Mouse (Mus musculus): Measurements from ENCODE around the gene Ugt1a1. TPM values are rescaled to one million over a fixed set of nuclear protein-coding genes. Genes with fewer than 3 reads are reported as not detected.
"Not testable (repeated sequence)": the region's sequence is repeated elsewhere in the genome, so short reads cannot be mapped to it uniquely, and the experiment has no call there.

Gene Ugt1a1
- polyA plus RNA-seq (2012; rRNA removed): not detected in 2 replicates

DNA sequence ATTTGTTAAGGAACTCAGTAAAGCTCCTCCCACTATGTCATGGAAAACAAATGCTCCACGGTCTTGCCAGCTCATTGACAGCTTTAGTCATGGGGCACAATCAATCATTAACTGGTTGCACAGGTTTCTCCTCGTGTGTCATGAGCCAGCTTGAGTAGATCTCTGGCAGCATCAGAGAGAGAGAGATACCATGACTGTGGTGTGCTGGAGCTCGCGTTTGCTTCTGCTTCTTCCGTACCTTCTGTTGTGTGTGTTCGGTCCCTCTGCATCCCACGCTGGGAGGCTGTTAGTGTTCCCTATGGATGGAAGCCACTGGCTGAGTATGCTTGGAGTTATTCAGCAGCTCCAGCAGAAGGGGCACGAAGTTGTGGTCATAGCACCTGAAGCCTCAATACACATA lies at the start of gene Ugt1a1:
Ugt1a1 (plus strand) TSS at position 148 of the 400 bp plus-strand sequence.
- no peak for DNase-seq
- no peak for TF ChIP-seq CTCF (IDR thresholded peaks at IDR 0.05; ENCODE audit: borderline replicate concordance, insufficient read depth, low read depth, low read length)
- TF ChIP-seq POLR2A (IDR thresholded peaks at IDR 0.05; ENCODE audit: borderline replicate concordance, insufficient read depth, low read length): no peak
- no peak within 1 kb of the TSS for H3K27ac ChIP-seq (ENCODE audit: insufficient read depth, low read length)
- H3K4me1 ChIP-seq (ENCODE audit: control insufficient read depth, insufficient read depth, low read length): no peaks in the 10 kb centered on the region
- 66% methylated on average over 8 of the region's 8 CpGs for WGBS
- H3K4me3 ChIP-seq (replicated peaks; ENCODE audit: insufficient read depth, low read depth, low read length): no peak within 1 kb of the TSS
- H3K27me3 ChIP-seq (ENCODE audit: control insufficient read depth, insufficient read depth, low read length): no peaks in the 10 kb centered on the region; the same call in 1 of the 2 replicates

DNA sequence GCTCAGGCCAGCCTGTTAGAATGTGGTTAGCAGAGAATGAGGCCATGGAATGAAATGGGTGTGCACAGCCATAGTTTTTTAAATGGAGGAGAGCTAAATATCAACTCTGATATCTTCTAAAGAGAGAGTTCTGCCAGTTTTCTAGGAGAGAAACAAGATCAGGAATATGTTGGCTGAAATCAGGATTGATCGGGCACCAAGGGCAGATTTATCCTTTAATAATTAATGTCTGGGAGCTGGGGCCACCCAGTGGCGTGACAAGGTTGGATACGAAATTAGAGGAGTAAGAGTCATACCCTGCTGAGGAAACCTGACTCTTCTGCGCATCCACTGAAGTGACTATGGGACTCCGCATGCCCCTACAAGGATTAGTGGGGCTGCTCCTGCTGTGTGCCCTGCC lies 46.0 kb upstream of the Ugt1a1 start, which contains the start of gene Ugt1a5:
Ugt1a5 (plus strand) TSS at position 302 of the 400 bp plus-strand sequence.
- no peak for DNase-seq
- Histone ChIP-seq H3K27me3 (ENCODE audit: control insufficient read depth, insufficient read depth, low read length) (no peaks in the 10 kb centered on the region; the same call in 1 of the 2 replicates), H3K4me3 (replicated peaks; ENCODE audit: insufficient read depth, low read depth, low read length) (no peak within 1 kb of the TSS), H3K27ac (ENCODE audit: insufficient read depth, low read length) (no peak within 1 kb of the TSS), H3K4me1 (ENCODE audit: control insufficient read depth, insufficient read depth, low read length) (peaks cover 7% of the 10 kb centered on the region; the same call in 1 of the 2 replicates)
- TF ChIP-seq CTCF (IDR thresholded peaks at IDR 0.05; ENCODE audit: borderline replicate concordance, insufficient read depth, low read depth, low read length): no peak
- 93% methylated on average over 5 of the region's 5 CpGs for WGBS

DNA sequence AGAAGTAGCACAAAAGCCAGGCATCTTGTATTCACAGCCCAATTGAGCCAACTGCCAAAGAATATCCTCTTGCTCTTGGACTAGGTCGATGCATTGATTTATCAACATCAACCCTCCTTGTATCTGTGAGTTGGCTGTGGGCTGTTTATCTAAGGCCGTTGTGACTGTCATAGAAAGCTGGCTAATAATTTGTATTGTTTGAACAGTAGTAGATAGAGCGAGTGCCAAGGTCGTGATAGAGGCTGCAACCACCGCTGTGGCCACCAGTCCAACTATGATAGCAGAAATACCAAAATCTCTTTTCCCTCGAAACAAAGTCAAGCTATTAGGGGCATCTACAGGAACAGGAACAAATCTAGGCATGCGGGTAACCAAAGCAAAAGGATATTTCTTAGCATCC lies 39.6 kb upstream of the Ugt1a1 start:
- H3K4me3 ChIP-seq (replicated peaks; ENCODE audit: insufficient read depth, low read depth, low read length); H3K27ac ChIP-seq (ENCODE audit: insufficient read depth, low read length); H3K27me3 ChIP-seq (ENCODE audit: control insufficient read depth, insufficient read depth, low read length); H3K4me1 ChIP-seq (ENCODE audit: control insufficient read depth, insufficient read depth, low read length); DNase-seq: not testable (repeated sequence)
- 83% methylated on average over 6 of the region's 7 CpGs for WGBS

DNA sequence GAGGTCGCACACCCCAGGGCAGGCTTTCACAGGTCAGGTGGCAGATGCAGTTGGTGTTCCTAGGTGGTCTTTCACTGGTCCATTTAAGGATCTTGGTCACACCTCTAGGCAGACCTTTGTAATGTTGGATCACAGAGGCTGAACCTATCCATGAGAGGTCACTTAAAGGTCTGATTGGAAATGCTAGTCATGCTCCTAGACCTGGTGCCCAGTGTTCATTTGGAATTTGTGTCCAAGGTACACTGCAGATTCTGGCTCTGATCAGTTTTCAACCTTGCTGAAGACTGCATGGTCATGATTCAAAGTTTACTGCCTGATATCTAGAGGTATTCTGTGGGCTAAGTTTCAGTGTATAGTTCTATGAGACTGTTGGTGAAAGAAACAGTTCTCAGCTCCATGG lies 32.1 kb upstream of the Ugt1a1 start:
- no peak overlapping the region for H3K27ac ChIP-seq (ENCODE audit: insufficient read depth, low read length)
- H3K27me3 ChIP-seq (ENCODE audit: control insufficient read depth, insufficient read depth, low read length): no peaks in the 10 kb centered on the region
- no peaks in the 10 kb centered on the region for H3K4me1 ChIP-seq (ENCODE audit: control insufficient read depth, insufficient read depth, low read length)
- TF ChIP-seq POLR2A (IDR thresholded peaks at IDR 0.05; ENCODE audit: borderline replicate concordance, insufficient read depth, low read length): no peak
- no peak for TF ChIP-seq CTCF (IDR thresholded peaks at IDR 0.05; ENCODE audit: borderline replicate concordance, insufficient read depth, low read depth, low read length)
- 94% methylated on average over 1 of the region's 1 CpGs for WGBS
- H3K4me3 ChIP-seq (replicated peaks; ENCODE audit: insufficient read depth, low read depth, low read length): no peak overlapping the region
- DNase-seq: no peak

DNA sequence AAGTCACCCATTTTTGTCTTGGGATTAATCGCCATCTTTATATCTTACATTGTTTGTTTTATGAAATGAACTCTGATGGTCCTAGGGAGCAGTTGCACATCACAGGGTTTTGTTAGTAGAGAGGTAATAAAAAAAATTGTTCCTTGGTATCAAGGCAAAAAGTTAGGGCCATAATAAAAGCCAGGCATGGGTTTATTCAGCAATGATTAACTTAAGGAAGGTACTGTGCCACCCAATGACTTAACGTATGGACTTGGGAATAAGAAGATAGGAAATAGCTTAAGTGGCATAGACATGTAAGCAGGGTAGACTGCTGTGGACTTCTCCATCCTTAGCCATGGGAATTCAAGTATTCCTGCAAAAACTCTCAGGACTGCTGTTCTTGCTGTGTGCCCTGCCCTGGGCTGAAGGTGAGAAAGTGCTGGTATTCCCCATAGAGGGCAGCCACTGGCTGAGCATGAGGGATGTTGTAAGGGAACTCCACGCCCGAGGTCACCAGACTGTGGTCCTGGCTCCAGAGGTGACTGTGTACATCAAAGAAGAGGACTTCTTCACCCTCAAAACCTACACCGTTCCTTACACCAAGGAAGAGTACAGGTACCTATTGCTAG lies 25.3 kb upstream of the Ugt1a1 start:
- no peaks in the 10 kb centered on the region for H3K27me3 ChIP-seq (ENCODE audit: control insufficient read depth, insufficient read depth, low read length)
- H3K4me3 ChIP-seq (replicated peaks; ENCODE audit: insufficient read depth, low read depth, low read length): no peak overlapping the region
- no peak overlapping the region for H3K27ac ChIP-seq (ENCODE audit: insufficient read depth, low read length)
- 87% methylated on average over 5 of the region's 5 CpGs for WGBS
- no peaks in the 10 kb centered on the region for H3K4me1 ChIP-seq (ENCODE audit: control insufficient read depth, insufficient read depth, low read length)
- TF ChIP-seq POLR2A (IDR thresholded peaks at IDR 0.05; ENCODE audit: borderline replicate concordance, insufficient read depth, low read length): no peak
- DNase-seq: no peak

DNA sequence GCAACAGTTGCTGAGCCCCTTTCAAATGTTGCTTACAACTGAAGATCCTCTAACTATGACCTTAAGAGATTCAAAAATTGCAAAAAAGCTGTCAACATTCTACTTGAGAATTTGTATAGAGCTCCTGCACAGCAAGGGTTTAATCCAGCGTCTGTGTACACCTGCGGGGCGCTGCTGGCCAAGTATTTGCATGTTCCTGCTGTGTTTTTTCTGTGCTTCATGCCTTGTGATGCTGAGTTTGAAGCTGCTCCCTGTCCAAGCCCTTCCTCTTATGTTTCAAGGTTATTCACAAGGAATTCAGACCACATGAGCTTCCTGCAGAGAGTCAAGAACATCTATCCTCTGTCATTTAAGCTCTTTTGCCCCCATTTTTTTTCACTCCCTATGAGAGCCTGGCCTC lies 19.6 kb upstream of the Ugt1a1 start:
- no peaks in the 10 kb centered on the region for H3K4me1 ChIP-seq (ENCODE audit: control insufficient read depth, insufficient read depth, low read length)
- no peak overlapping the region for H3K27ac ChIP-seq (ENCODE audit: insufficient read depth, low read length)
- no peaks in the 10 kb centered on the region for H3K27me3 ChIP-seq (ENCODE audit: control insufficient read depth, insufficient read depth, low read length)
- no peak for DNase-seq
- H3K4me3 ChIP-seq (replicated peaks; ENCODE audit: insufficient read depth, low read depth, low read length): no peak overlapping the region
- 53% methylated on average over 3 of the region's 3 CpGs for WGBS
- TF ChIP-seq CTCF (IDR thresholded peaks at IDR 0.05; ENCODE audit: borderline replicate concordance, insufficient read depth, low read depth, low read length): no peak

DNA sequence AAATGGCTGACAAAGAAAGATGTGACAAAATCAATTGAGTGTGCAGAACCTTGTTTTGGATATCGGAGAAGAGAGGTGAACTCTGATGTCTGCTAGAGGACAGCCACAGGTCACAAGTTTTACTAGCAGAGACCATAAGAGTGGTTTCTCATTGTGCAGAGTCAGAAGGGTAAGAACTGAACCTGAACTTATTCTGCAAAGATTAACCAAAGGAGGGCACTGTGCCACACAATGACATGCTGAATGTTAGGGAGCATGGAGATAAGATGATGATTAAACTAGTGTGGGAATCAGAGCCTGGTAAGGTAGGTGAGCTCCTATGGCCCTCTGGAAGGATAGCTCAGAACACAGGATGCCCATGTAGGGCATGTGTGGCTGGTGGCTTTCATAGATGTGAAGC lies 16.1 kb upstream of the Ugt1a1 start:
- TF ChIP-seq POLR2A (IDR thresholded peaks at IDR 0.05; ENCODE audit: borderline replicate concordance, insufficient read depth, low read length) (no peak), CTCF (IDR thresholded peaks at IDR 0.05; ENCODE audit: borderline replicate concordance, insufficient read depth, low read depth, low read length) (no peak)
- Histone ChIP-seq H3K4me3 (replicated peaks; ENCODE audit: insufficient read depth, low read depth, low read length) (no peak overlapping the region), H3K27me3 (ENCODE audit: control insufficient read depth, insufficient read depth, low read length) (no peaks in the 10 kb centered on the region), H3K4me1 (ENCODE audit: control insufficient read depth, insufficient read depth, low read length) (peaks cover 14% of the 10 kb centered on the region), H3K27ac (ENCODE audit: insufficient read depth, low read length) (no peak overlapping the region)
- no peak for DNase-seq
- 89% methylated on average over 1 of the region's 1 CpGs for whole genome bisulfite sequencing

DNA sequence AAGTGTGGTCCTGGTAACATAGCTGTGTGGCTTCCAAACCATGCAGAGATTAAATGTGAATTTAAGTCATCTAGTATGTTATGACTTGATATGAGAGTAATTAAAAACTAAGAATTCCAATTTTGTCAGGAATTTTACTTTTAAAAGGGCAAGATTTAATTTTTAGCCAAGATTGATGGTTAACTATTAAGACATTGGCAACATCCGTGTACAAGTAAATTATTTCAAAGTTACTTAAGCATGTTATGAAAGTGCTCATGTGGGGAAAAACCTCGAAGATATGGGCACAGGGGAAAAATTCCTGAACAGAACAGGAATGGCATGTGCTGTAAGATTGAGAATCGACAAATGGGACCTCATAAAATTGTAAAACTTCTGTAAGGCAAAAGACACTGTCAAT lies 14.3 kb upstream of the Ugt1a1 start:
- DNase-seq: no peak
- H3K27ac ChIP-seq (ENCODE audit: insufficient read depth, low read length): no peak overlapping the region
- H3K27me3 ChIP-seq (ENCODE audit: control insufficient read depth, insufficient read depth, low read length): no peaks in the 10 kb centered on the region
- 77% methylated on average over 3 of the region's 3 CpGs for WGBS
- no peak overlapping the region for H3K4me3 ChIP-seq (replicated peaks; ENCODE audit: insufficient read depth, low read depth, low read length)
- H3K4me1 ChIP-seq (ENCODE audit: control insufficient read depth, insufficient read depth, low read length): peaks cover 14% of the 10 kb centered on the region
- no peak for TF ChIP-seq CTCF (IDR thresholded peaks at IDR 0.05; ENCODE audit: borderline replicate concordance, insufficient read depth, low read depth, low read length)

All from cerebellum, adult 2 months (tissue).